Mouse (Mus musculus): ENCODE data around the gene Olfr183. TPM values are rescaled to one million over a fixed set of nuclear protein-coding genes. Genes with fewer than 3 reads are reported as not detected.
"Not testable (repeated sequence)": the region's sequence is repeated elsewhere in the genome, so short reads cannot be mapped to it uniquely, and the experiment has no call there.

The Olfr183 gene
- not detected in 2 replicates for polyA plus RNA-seq (2014; fragmentation: Nextera tagmentation; extraction: Ambion mirVana)

DNA sequence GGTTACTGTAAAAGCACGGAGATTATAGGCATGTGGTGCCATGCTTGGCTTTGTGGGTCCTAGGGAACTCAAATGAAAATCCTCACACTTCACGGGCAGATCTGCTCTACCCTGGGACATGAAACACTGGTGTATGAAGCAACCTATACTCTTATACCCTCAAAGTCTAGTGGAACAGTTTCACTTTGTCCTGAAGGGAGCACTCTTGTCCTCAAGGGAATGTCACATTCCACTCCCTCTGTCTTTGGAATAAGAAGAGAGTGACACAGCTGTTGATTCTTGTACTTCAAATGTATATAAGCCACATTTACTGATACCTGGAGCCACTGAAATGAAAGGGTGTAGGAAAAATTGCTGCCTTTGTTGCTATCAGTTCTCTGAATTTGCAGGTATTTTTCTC lies at the start of gene Olfr183:
Olfr183 (plus strand) TSS at position 301 of the 400 bp plus-strand sequence.
- WGBS: 74% methylated on average over 2 of the region's 2 CpGs
- no peaks in the 10 kb centered on the region for H3K36me3 ChIP-seq (ENCODE audit: control insufficient read depth, insufficient read depth, low read length)
- no peak within 1 kb of the TSS for H3K27ac ChIP-seq (replicated peaks; ENCODE audit: low read depth, low read length)
- DNase-seq (ENCODE audit: low spot score): no peak
- no peaks in the 10 kb centered on the region for H3K4me1 ChIP-seq (ENCODE audit: control insufficient read depth, insufficient read depth, low read length)
- no peaks in the 10 kb centered on the region for H3K27me3 ChIP-seq (replicated peaks; ENCODE audit: control insufficient read depth, insufficient read depth, low read length)
- no peak within 1 kb of the TSS for H3K9ac ChIP-seq (ENCODE audit: low read depth, low read length)
- H3K4me3 ChIP-seq (ENCODE audit: low read depth, low read length): no peak within 1 kb of the TSS
- ATAC-seq (ENCODE audit: low read depth): no peak
- no peaks in the 10 kb centered on the region for H3K9me3 ChIP-seq (ENCODE audit: control insufficient read depth, low read length)
- no peak within 1 kb of the TSS for H3K4me2 ChIP-seq (ENCODE audit: low read depth, low read length)

GRCm38 (mm10) chr16:59007146-59007545 lies 12.0 kb downstream of the Olfr183 start:
- no peak overlapping the region for H3K27ac ChIP-seq (replicated peaks; ENCODE audit: low read depth, low read length)
- no peak overlapping the region for H3K4me3 ChIP-seq (ENCODE audit: low read depth, low read length)
- H3K27me3 ChIP-seq (replicated peaks; ENCODE audit: control insufficient read depth, insufficient read depth, low read length): no peaks in the 10 kb centered on the region
- H3K9ac ChIP-seq (ENCODE audit: low read depth, low read length): no peak overlapping the region
- ATAC-seq (ENCODE audit: low read depth): no peak
- no peak for DNase-seq (ENCODE audit: low spot score)
- H3K36me3 ChIP-seq (ENCODE audit: control insufficient read depth, insufficient read depth, low read length): no peaks in the 10 kb centered on the region
- no peaks in the 10 kb centered on the region for H3K4me1 ChIP-seq (ENCODE audit: control insufficient read depth, insufficient read depth, low read length)
- no peaks in the 10 kb centered on the region for H3K9me3 ChIP-seq (ENCODE audit: control insufficient read depth, low read length)
- no peak overlapping the region for H3K4me2 ChIP-seq (ENCODE audit: low read depth, low read length)

DNA sequence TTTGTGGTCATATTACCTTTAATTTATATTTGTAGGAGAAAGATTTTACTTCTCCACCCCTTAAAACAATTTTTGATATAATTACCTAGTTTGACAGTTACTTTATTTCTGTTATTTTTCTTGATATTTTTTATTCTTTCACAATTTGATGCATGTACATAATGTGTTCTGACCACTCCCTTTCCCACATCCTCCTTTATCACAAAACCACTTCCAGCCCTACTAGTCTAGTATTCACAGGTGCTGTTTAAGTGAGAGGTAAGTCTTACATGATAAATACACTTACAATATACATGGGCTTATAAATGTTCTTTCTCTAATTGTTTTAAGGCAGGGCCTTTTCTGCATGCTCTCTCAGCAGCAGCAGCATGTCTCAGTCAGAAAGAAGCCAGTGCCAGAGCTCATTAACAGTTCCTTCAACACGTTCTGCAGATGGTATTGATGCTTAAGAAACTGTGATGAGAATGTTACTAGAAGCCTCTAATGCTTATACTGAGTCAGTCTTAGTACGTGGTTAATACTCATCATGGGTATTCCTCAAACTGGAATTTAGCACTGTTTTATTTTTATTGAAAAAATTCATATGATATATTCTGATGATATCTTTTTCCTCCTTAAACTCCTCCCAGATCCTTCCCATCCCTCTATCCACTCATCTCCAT lies 18.3 kb downstream of the Olfr183 start:
- 70% methylated on average over 2 of the region's 2 CpGs for WGBS
- H3K36me3 ChIP-seq (ENCODE audit: control insufficient read depth, insufficient read depth, low read length): no peaks in the 10 kb centered on the region
- ATAC-seq (ENCODE audit: low read depth): no peak
- no peaks in the 10 kb centered on the region for H3K27me3 ChIP-seq (replicated peaks; ENCODE audit: control insufficient read depth, insufficient read depth, low read length)
- no peak overlapping the region for H3K4me3 ChIP-seq (ENCODE audit: low read depth, low read length)
- H3K4me2 ChIP-seq (ENCODE audit: low read depth, low read length): no peak overlapping the region
- no peaks in the 10 kb centered on the region for H3K9me3 ChIP-seq (ENCODE audit: control insufficient read depth, low read length)
- DNase-seq (ENCODE audit: low spot score): no peak
- H3K9ac ChIP-seq (ENCODE audit: low read depth, low read length): no peak overlapping the region
- H3K27ac ChIP-seq (replicated peaks; ENCODE audit: low read depth, low read length): no peak overlapping the region
- no peaks in the 10 kb centered on the region for H3K4me1 ChIP-seq (ENCODE audit: control insufficient read depth, insufficient read depth, low read length)

DNA sequence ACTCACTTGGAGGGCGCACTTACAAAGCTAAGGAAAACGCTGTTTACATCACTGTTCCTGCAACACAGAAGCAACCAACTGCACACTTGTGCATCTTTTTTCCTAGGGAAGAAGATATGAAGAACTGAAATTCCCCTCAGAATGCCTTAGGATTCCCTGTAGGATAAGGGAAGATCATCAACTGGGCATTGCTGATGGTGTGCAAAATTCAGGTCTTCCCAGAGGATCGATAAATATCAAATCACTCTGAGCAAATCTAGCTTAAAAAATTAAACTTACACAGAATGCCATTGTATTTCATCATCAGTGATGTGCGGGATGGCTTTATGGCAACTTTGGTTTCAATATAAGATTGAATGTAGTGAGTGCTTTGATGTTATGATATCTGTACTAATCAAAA lies 35.0 kb downstream of the Olfr183 start, which contains the start of gene Olfr186:
Olfr186 (minus strand) TSS at position 101 of the 400 bp plus-strand sequence.
- ATAC-seq (ENCODE audit: low read depth) (no peak), DNase-seq (ENCODE audit: low spot score) (no peak)
- Histone ChIP-seq H3K9ac (ENCODE audit: low read depth, low read length) (no peak within 1 kb of the TSS), H3K4me2 (ENCODE audit: low read depth, low read length) (no peak within 1 kb of the TSS), H3K4me3 (ENCODE audit: low read depth, low read length) (no peak within 1 kb of the TSS), H3K36me3 (ENCODE audit: control insufficient read depth, insufficient read depth, low read length) (no peaks in the 10 kb centered on the region), H3K27me3 (replicated peaks; ENCODE audit: control insufficient read depth, insufficient read depth, low read length) (no peaks in the 10 kb centered on the region), H3K27ac (replicated peaks; ENCODE audit: low read depth, low read length) (no peak within 1 kb of the TSS), H3K9me3 (ENCODE audit: control insufficient read depth, low read length) (no peaks in the 10 kb centered on the region), H3K4me1 (ENCODE audit: control insufficient read depth, insufficient read depth, low read length) (no peaks in the 10 kb centered on the region)
- 88% methylated on average over 4 of the region's 4 CpGs for WGBS

GRCm38 (mm10) chr16:59039710-59040109 lies 44.6 kb downstream of the Olfr183 start, which contains the start of gene Olfr187:
Olfr187 (minus strand) TSS chr16:59039767.
- Histone ChIP-seq H3K9ac (ENCODE audit: low read depth, low read length) (no peak within 1 kb of the TSS), H3K4me1 (ENCODE audit: control insufficient read depth, insufficient read depth, low read length) (no peaks in the 10 kb centered on the region), H3K27ac (replicated peaks; ENCODE audit: low read depth, low read length) (no peak within 1 kb of the TSS), H3K4me2 (ENCODE audit: low read depth, low read length) (no peak within 1 kb of the TSS), H3K27me3 (replicated peaks; ENCODE audit: control insufficient read depth, insufficient read depth, low read length) (no peaks in the 10 kb centered on the region), H3K9me3 (ENCODE audit: control insufficient read depth, low read length) (no peaks in the 10 kb centered on the region), H3K4me3 (ENCODE audit: low read depth, low read length) (no peak within 1 kb of the TSS), H3K36me3 (ENCODE audit: control insufficient read depth, insufficient read depth, low read length) (no peaks in the 10 kb centered on the region)
- 75% methylated on average over 7 of the region's 7 CpGs for WGBS
- ATAC-seq (ENCODE audit: low read depth) (no peak), DNase-seq (ENCODE audit: low spot score) (peak; percentile 0)

- no peak overlapping the region for H3K27ac ChIP-seq (replicated peaks; ENCODE audit: low read depth, low read length)
- no peaks in the 10 kb centered on the region for H3K4me1 ChIP-seq (ENCODE audit: control insufficient read depth, insufficient read depth, low read length)
- no peaks in the 10 kb centered on the region for H3K27me3 ChIP-seq (replicated peaks; ENCODE audit: control insufficient read depth, insufficient read depth, low read length)
- 77% methylated on average over 3 of the region's 3 CpGs for WGBS
- no peak for ATAC-seq (ENCODE audit: low read depth)
- H3K4me2 ChIP-seq (ENCODE audit: low read depth, low read length): no peak overlapping the region
- DNase-seq (ENCODE audit: low spot score): no peak
- H3K9me3 ChIP-seq (ENCODE audit: control insufficient read depth, low read length): no peaks in the 10 kb centered on the region
- no peak overlapping the region for H3K4me3 ChIP-seq (ENCODE audit: low read depth, low read length)
- no peak overlapping the region for H3K9ac ChIP-seq (ENCODE audit: low read depth, low read length)
- H3K36me3 ChIP-seq (ENCODE audit: control insufficient read depth, insufficient read depth, low read length): no peaks in the 10 kb centered on the region
Observed at GRCm38 (mm10) chr16:59045835-59046234, 50.7 kb downstream of the Olfr183 start.

DNA sequence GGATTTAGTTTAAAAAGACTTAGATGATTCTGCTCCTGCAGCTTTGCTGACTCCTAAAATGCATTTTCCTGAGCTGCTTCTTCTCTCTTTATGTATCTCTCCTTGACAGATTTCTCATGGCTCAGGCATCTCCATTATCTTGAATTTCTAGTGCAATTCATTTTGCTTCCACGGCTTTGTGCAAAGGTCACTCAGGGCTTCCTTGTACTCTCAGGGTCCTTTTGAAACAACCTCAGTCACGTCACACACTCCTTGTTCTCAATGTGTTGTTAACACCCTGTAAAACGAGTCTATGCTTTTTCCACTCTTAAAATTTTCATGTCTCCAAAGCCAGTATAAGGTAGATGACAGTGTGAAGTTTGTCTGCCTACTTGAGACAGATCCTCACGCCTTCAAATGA lies 52.4 kb downstream of the Olfr183 start:
- no peak overlapping the region for H3K27ac ChIP-seq (replicated peaks; ENCODE audit: low read depth, low read length)
- no peaks in the 10 kb centered on the region for H3K4me1 ChIP-seq (ENCODE audit: control insufficient read depth, insufficient read depth, low read length)
- H3K36me3 ChIP-seq (ENCODE audit: control insufficient read depth, insufficient read depth, low read length): no peaks in the 10 kb centered on the region
- H3K4me3 ChIP-seq (ENCODE audit: low read depth, low read length): no peak overlapping the region
- no peak for DNase-seq (ENCODE audit: low spot score)
- ATAC-seq (ENCODE audit: low read depth): no peak
- H3K27me3 ChIP-seq (replicated peaks; ENCODE audit: control insufficient read depth, insufficient read depth, low read length): no peaks in the 10 kb centered on the region
- H3K9ac ChIP-seq (ENCODE audit: low read depth, low read length): no peak overlapping the region
- H3K4me2 ChIP-seq (ENCODE audit: low read depth, low read length): no peak overlapping the region
- H3K9me3 ChIP-seq (ENCODE audit: control insufficient read depth, low read length): no peaks in the 10 kb centered on the region
- WGBS: 69% methylated on average over 4 of the region's 4 CpGs

- ATAC-seq (ENCODE audit: low read depth): no peak
- H3K27me3 ChIP-seq (replicated peaks; ENCODE audit: control insufficient read depth, insufficient read depth, low read length): no peaks in the 10 kb centered on the region
- WGBS: 86% methylated on average over 1 of the region's 1 CpGs
- DNase-seq (ENCODE audit: low spot score): no peak
- no peaks in the 10 kb centered on the region for H3K36me3 ChIP-seq (ENCODE audit: control insufficient read depth, insufficient read depth, low read length)
- H3K4me1 ChIP-seq (ENCODE audit: control insufficient read depth, insufficient read depth, low read length): no peaks in the 10 kb centered on the region
- no peak overlapping the region for H3K9ac ChIP-seq (ENCODE audit: low read depth, low read length)
- H3K27ac ChIP-seq (replicated peaks; ENCODE audit: low read depth, low read length): no peak overlapping the region
- no peak overlapping the region for H3K4me3 ChIP-seq (ENCODE audit: low read depth, low read length)
- no peak overlapping the region for H3K4me2 ChIP-seq (ENCODE audit: low read depth, low read length)
- H3K9me3 ChIP-seq (ENCODE audit: control insufficient read depth, low read length): no peaks in the 10 kb centered on the region
Observed at GRCm38 (mm10) chr16:59048860-59049259, 53.7 kb downstream of the Olfr183 start.

DNA sequence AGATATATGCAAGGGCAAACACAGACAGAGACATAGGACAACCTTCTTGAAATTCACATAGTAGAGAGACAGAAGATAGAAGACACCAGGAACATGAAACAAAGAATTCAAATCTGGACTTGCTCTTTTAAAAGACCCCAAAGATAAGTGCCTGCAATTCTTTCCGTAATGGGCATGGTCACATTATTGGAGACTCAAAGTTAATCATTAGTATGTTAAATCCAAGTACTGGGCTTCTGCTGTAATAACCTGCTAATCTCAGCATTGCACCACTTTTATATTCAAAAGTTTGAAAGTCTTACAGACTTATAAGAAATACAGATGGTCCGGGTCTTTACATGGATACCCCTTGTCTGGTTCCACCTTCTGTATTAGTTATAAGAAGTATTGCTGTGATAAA lies 54.1 kb downstream of the Olfr183 start:
- not testable (repeated sequence) for H3K4me2 ChIP-seq (ENCODE audit: low read depth, low read length); H3K4me3 ChIP-seq (ENCODE audit: low read depth, low read length); H3K27ac ChIP-seq (replicated peaks; ENCODE audit: low read depth, low read length); H3K9ac ChIP-seq (ENCODE audit: low read depth, low read length); DNase-seq (ENCODE audit: low spot score); H3K36me3 ChIP-seq (ENCODE audit: control insufficient read depth, insufficient read depth, low read length); H3K9me3 ChIP-seq (ENCODE audit: control insufficient read depth, low read length); H3K4me1 ChIP-seq (ENCODE audit: control insufficient read depth, insufficient read depth, low read length); ATAC-seq (ENCODE audit: low read depth); H3K27me3 ChIP-seq (replicated peaks; ENCODE audit: control insufficient read depth, insufficient read depth, low read length)
- 95% methylated on average over 2 of the region's 2 CpGs for WGBS
